Mouse (Mus musculus) thymus, adult 2 months (tissue): ENCODE results near the gene Slain2.

Experiments
- CTCF ChIP-seq: fragments of 200-500 bp; IDR thresholded peaks from 2 replicates; pipeline ENCODE4 v1.5.1; 2012; ENCODE audit warnings: mild to moderate bottlenecking, control low read depth, low read length, moderate library complexity, borderline replicate concordance; ENCODE audit not compliant: control insufficient read depth, poor library complexity, insufficient read depth; ENCODE audit errors: extremely low read depth
- POLR2A ChIP-seq: fragments of 200-500 bp; IDR thresholded peaks from 2 replicates; pipeline ENCODE4 v1.6.1; 2012; ENCODE audit warnings: mild to moderate bottlenecking, low read length, control low read depth, moderate library complexity; ENCODE audit not compliant: control insufficient read depth, poor library complexity, insufficient read depth; ENCODE audit errors: extremely low read depth

DNA sequence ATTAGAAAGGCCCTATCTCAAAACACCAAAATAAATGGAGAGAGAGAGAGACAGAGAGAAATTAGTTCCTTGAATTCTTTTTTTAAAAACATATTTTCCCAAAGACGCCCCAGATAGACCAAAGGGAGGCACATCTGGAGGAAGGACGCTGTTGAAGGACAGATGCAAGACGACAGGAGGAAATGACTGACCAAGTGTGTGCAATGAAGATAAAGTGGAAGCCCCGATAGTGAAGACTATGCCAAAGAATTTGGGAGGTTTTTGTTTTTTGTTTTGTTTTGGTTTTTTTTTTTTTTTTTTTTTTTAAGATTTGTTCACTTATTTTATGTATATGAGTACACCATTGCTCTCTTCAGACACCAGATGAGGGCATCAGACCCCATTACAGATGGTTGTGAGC lies 4.7 kb upstream of the Slain2 start:
- no peak for TF ChIP-seq POLR2A
- no peak for TF ChIP-seq CTCF
